Mouse (Mus musculus) forebrain, postnatal 0 days (tissue): ENCODE results near the gene Ly6g6c. TPM values are rescaled to one million over a fixed set of nuclear protein-coding genes. Genes with fewer than 3 reads are reported as not detected.

ENCODE experiments used
- ATAC-seq: fragments of 200-750 bp; cut with Nextera tagmentation; 2 replicates; pipeline ENCODE4 v1.8.0; 2017; ENCODE audit warnings: mild to moderate bottlenecking, moderate library complexity
- DNase-seq: peaks from one replicate; pipeline ENCODE4 v3.0.0-alpha.2; 2015
- H3K27ac ChIP-seq: fragments of 300-500 bp; sonication (generic); 2 replicates; pipeline ENCODE4 v1.5.1; 2014; ENCODE audit warnings: low read depth, mild to moderate bottlenecking, antibody characterized with exemption, low read length, moderate library complexity, mixed read lengths
- H3K27me3 ChIP-seq: fragments of 300-500 bp; sonication (generic); 2 replicates; pipeline ENCODE4 v1.6.1; 2014; ENCODE audit warnings: mild to moderate bottlenecking, low read length, mixed read lengths; ENCODE audit not compliant: insufficient read depth
- H3K36me3 ChIP-seq: fragments of 300-500 bp; sonication (generic); 2 replicates; pipeline ENCODE4 v1.6.1; 2014; ENCODE audit warnings: mild to moderate bottlenecking, moderate library complexity; ENCODE audit not compliant: insufficient read depth
- H3K4me1 ChIP-seq: fragments of 300-500 bp; sonication (generic); 2 replicates; pipeline ENCODE4 v1.6.1; 2014; ENCODE audit warnings: antibody characterized with exemption; ENCODE audit not compliant: insufficient read depth
- H3K4me2 ChIP-seq: fragments of 300-500 bp; sonication (generic); 2 replicates; pipeline ENCODE4 v1.6.1; 2014; ENCODE audit warnings: low read depth, mild to moderate bottlenecking, moderate library complexity
- H3K4me3 ChIP-seq: fragments of 300-500 bp; sonication (generic); 2 replicates; pipeline ENCODE4 v1.5.1; 2014; ENCODE audit warnings: low read depth, low read length, mixed read lengths
- H3K9ac ChIP-seq: fragments of 300-500 bp; sonication (generic); 2 replicates; pipeline ENCODE4 v1.6.1; 2014; ENCODE audit warnings: mild to moderate bottlenecking
- H3K9me3 ChIP-seq: fragments of 300-500 bp; sonication (generic); 2 replicates; pipeline ENCODE4 v1.6.1; 2016; ENCODE audit warnings: low read length
- CTCF ChIP-seq: sonication (generic); IDR thresholded peaks from 2 replicates; pipeline ENCODE4 v1.5.1; 2016; ENCODE audit warnings: antibody characterized with exemption, control low read depth, low read depth
- WGBS: fragments of 180-500 bp; shearing (Covaris S2); extraction: QIAGEN DNeasy Blood & Tissue Kit; methylation state at CpG from one replicate; pipeline ENCODE4 v1.1.7; 2014; 5-methylcytosine and 5-hydroxymethylcytosine counted together
- polyA plus RNA-seq: library from polyadenylated mRNA; unstranded; fragments of >200 nt; fragmentation: Nextera tagmentation; extraction: Ambion mirVana; gene quantifications from 2 replicates; pipeline ENCODE4 v1.2.1, GENCODE M21; 2015
- total RNA-seq: library from RNA; depleted of rRNA; stranded (reverse); fragments of >200 nt; gene quantifications from 2 replicates; pipeline ENCODE4 v1.2.3, GENCODE M21; 2014; rRNA removed

The Ly6g6c gene
- total RNA-seq, result not detected in 2 replicates
- not detected in 2 replicates for polyA plus RNA-seq

GRCm38 (mm10) chr17:35064951-35065947, at the start of gene Ly6g6c:
TSS of gene Ly6g6c (plus strand) at chr17:35065388.
- no peak within 1 kb of the TSS for H3K27ac ChIP-seq
- TF ChIP-seq CTCF, result no peak
- H3K4me3 ChIP-seq, result peak within 1 kb of the TSS; percentile 9
- H3K4me2 ChIP-seq, result peak within 1 kb of the TSS; percentile 31
- H3K27me3 ChIP-seq, result peaks cover 4% of the 10 kb centered on the region
- no peaks in the 10 kb centered on the region for H3K9me3 ChIP-seq
- H3K36me3 ChIP-seq, result peaks cover 12% of the 10 kb centered on the region
- DNase-seq (no peak), ATAC-seq (no peak)
- 5% methylated on average over 48 of the region's 48 CpGs for WGBS
- peaks cover 14% of the 10 kb centered on the region; the same call in 1 of the 2 replicates for H3K4me1 ChIP-seq
- H3K9ac ChIP-seq, result no peak within 1 kb of the TSS; the same call in 1 of the 2 replicates

- no peaks in the 10 kb centered on the region; the same call in 1 of the 2 replicates for H3K27me3 ChIP-seq
- no peak for TF ChIP-seq CTCF
- H3K27ac ChIP-seq, result no peak within 1 kb of the TSS
- DNase-seq (peak; percentile 31), ATAC-seq (peak; percentile 50)
- peaks cover 52% of the 10 kb centered on the region for H3K36me3 ChIP-seq
- H3K4me2 ChIP-seq, result no peak within 1 kb of the TSS
- 41% methylated on average over 12 of the region's 12 CpGs for WGBS
- H3K4me1 ChIP-seq, result peaks cover 1% of the 10 kb centered on the region; the same call in 1 of the 2 replicates
- H3K9me3 ChIP-seq, result no peaks in the 10 kb centered on the region
- H3K4me3 ChIP-seq, result no peak within 1 kb of the TSS
- no peak within 1 kb of the TSS for H3K9ac ChIP-seq
These were observed 48.8 kb upstream of the Ly6g6c start, which contains the start of gene Vwa7 for GRCm38 (mm10) chr17:35016376-35016775. TSS of gene Vwa7 (plus strand) at chr17:35016579.

- Histone ChIP-seq H3K4me3 (no peak overlapping the region), H3K4me2 (no peak overlapping the region), H3K9ac (no peak overlapping the region), H3K27ac (no peak overlapping the region), H3K9me3 (no peaks in the 10 kb centered on the region), H3K36me3 (peaks cover 45% of the 10 kb centered on the region), H3K4me1 (peaks cover 4% of the 10 kb centered on the region; the same call in 1 of the 2 replicates), H3K27me3 (no peaks in the 10 kb centered on the region; the same call in 1 of the 2 replicates)
- 78% methylated on average over 10 of the region's 10 CpGs for WGBS
- ATAC-seq, result no peak
- no peak for TF ChIP-seq CTCF
- DNase-seq, result no peak
These were observed 48.1 kb upstream of the Ly6g6c start for GRCm38 (mm10) chr17:35016791-35017705.

- Histone ChIP-seq H3K36me3 (peaks cover 39% of the 10 kb centered on the region), H3K9ac (no peak overlapping the region), H3K27me3 (no peaks in the 10 kb centered on the region; the same call in 1 of the 2 replicates), H3K9me3 (no peaks in the 10 kb centered on the region), H3K27ac (no peak overlapping the region), H3K4me3 (no peak overlapping the region), H3K4me2 (no peak overlapping the region), H3K4me1 (peaks cover 4% of the 10 kb centered on the region; the same call in 1 of the 2 replicates)
- ATAC-seq, result no peak
- DNase-seq, result no peak
- TF ChIP-seq CTCF, result no peak
- WGBS, result 73% methylated on average over 14 of the region's 14 CpGs
These were observed 47.5 kb upstream of the Ly6g6c start for GRCm38 (mm10) chr17:35017706-35018030.

GRCm38 (mm10) chr17:35018171-35018570, 47.0 kb upstream of the Ly6g6c start:
- peaks cover 4% of the 10 kb centered on the region; the same call in 1 of the 2 replicates for H3K4me1 ChIP-seq
- H3K9me3 ChIP-seq, result no peaks in the 10 kb centered on the region
- no peak overlapping the region for H3K9ac ChIP-seq
- no peak for TF ChIP-seq CTCF
- ATAC-seq (no peak), DNase-seq (no peak)
- peaks cover 34% of the 10 kb centered on the region for H3K36me3 ChIP-seq
- no peak overlapping the region for H3K4me2 ChIP-seq
- H3K27me3 ChIP-seq, result no peaks in the 10 kb centered on the region; the same call in 1 of the 2 replicates
- 81% methylated on average over 3 of the region's 3 CpGs for WGBS
- no peak overlapping the region for H3K4me3 ChIP-seq
- no peak overlapping the region for H3K27ac ChIP-seq

GRCm38 (mm10) chr17:35019894-35020293, 45.3 kb upstream of the Ly6g6c start:
- no peaks in the 10 kb centered on the region; the same call in 1 of the 2 replicates for H3K27me3 ChIP-seq
- no peak for TF ChIP-seq CTCF
- H3K4me2 ChIP-seq, result no peak overlapping the region
- DNase-seq, result no peak
- WGBS, result 74% methylated on average over 11 of the region's 11 CpGs
- no peak overlapping the region for H3K27ac ChIP-seq
- H3K9me3 ChIP-seq, result no peaks in the 10 kb centered on the region
- no peak overlapping the region for H3K9ac ChIP-seq
- peaks cover 17% of the 10 kb centered on the region for H3K36me3 ChIP-seq
- ATAC-seq, result no peak
- peaks cover 4% of the 10 kb centered on the region; the same call in 1 of the 2 replicates for H3K4me1 ChIP-seq
- H3K4me3 ChIP-seq, result no peak overlapping the region
